Mouse (Mus musculus) liver, embryonic 14.5 days (tissue): Measurements from ENCODE around the gene Olr1. TPM values are rescaled to one million over a fixed set of nuclear protein-coding genes. Genes with fewer than 3 reads are reported as not detected.
"Not testable (repeated sequence)": the region's sequence is repeated elsewhere in the genome, so short reads cannot be mapped to it uniquely, and the experiment has no call there.

Experiments used
- ATAC-seq: fragments of 200-750 bp; cut with Nextera tagmentation; 2 replicates; pipeline ENCODE4 v1.8.0; 2017; ENCODE audit warnings: moderate number of reproducible peaks, mild to moderate bottlenecking, moderate library complexity; ENCODE audit not compliant: insufficient read depth
- DNase-seq, 3 experiments: peaks; one replicate each; pipeline ENCODE4 v3.0.0-alpha.2; 2012 to 2013; ENCODE audit warnings: low read depth in 3 of 3, low spot score in 3 of 3
- H3K27ac ChIP-seq: fragments of 300-500 bp; sonication (generic); 2 replicates; pipeline ENCODE4 v1.5.1; 2014; ENCODE audit warnings: moderate library complexity, mild to moderate bottlenecking, control low read depth, inconsistent platforms
- H3K27me3 ChIP-seq: fragments of 300-500 bp; sonication (generic); 2 replicates; pipeline ENCODE4 v1.6.1; 2014; ENCODE audit warnings: mild to moderate bottlenecking, low read length, moderate library complexity; ENCODE audit not compliant: control insufficient read depth, insufficient read depth
- H3K36me3 ChIP-seq: fragments of 300-500 bp; sonication (generic); replicated peaks from 2 replicates; pipeline ENCODE4 v1.6.1; 2014; ENCODE audit warnings: low read depth; ENCODE audit not compliant: control insufficient read depth, insufficient read depth
- H3K4me1 ChIP-seq, 2 experiments: fragments of 200-500 bp in 1 of 2; fragments of 300-500 bp in 1 of 2; sonication (generic) in 1 of 2; replicated peaks; 2 replicates each; pipeline ENCODE4 v1.6.1; 2012 to 2014; ENCODE audit warnings: antibody characterized with exemption in 1 of 2, inconsistent platforms in 1 of 2, low read length in 1 of 2; ENCODE audit not compliant: control insufficient read depth in 2 of 2, insufficient read depth in 2 of 2
- H3K4me2 ChIP-seq: fragments of 300-500 bp; sonication (generic); 2 replicates; pipeline ENCODE4 v1.6.1; 2014; ENCODE audit warnings: low read depth, mild to moderate bottlenecking, control low read depth, moderate library complexity
- H3K4me3 ChIP-seq, 2 experiments: fragments of 200-500 bp in 1 of 2; fragments of 300-500 bp in 1 of 2; sonication (generic) in 1 of 2; 2 replicates each; pipeline ENCODE4 v1.5.1; 2012 to 2014; ENCODE audit warnings: low read depth in 2 of 2, low read length in 2 of 2, mild to moderate bottlenecking in 2 of 2, control low read depth in 1 of 2, inconsistent platforms in 1 of 2, moderate library complexity in 1 of 2; ENCODE audit not compliant: insufficient read depth in 1 of 2
- H3K9ac ChIP-seq: fragments of 300-500 bp; sonication (generic); replicated peaks from 2 replicates; pipeline ENCODE4 v1.6.1; 2014; ENCODE audit warnings: mild to moderate bottlenecking, control low read depth, moderate library complexity
- H3K9me3 ChIP-seq: fragments of 300-500 bp; sonication (generic); 2 replicates; pipeline ENCODE4 v1.6.1; 2016; ENCODE audit warnings: low read length, mixed read lengths; ENCODE audit not compliant: control insufficient read depth
- CTCF ChIP-seq: IDR thresholded peaks from 2 replicates; pipeline ENCODE4 v1.5.1; 2016; ENCODE audit warnings: antibody characterized with exemption, low read depth, control low read depth
- EP300 ChIP-seq: IDR thresholded peaks from 2 replicates; pipeline ENCODE4 v1.6.1; 2016; ENCODE audit warnings: antibody characterized with exemption, low read depth
- WGBS: fragments of 180-500 bp; shearing (Covaris S2); extraction: QIAGEN DNeasy Blood & Tissue Kit; methylation state at CpG from one replicate; pipeline ENCODE4 v1.1.7; 2014; ENCODE audit not compliant: insufficient replicate concordance; 5-methylcytosine and 5-hydroxymethylcytosine counted together
- polyA plus RNA-seq, 2 experiments: library from polyadenylated mRNA; depleted of rRNA in 1 of 2; stranded (reverse) in 1 of 2; unstranded in 1 of 2; fragments of >200 nt; fragmentation: Nextera tagmentation in 1 of 2; extraction: Ambion mirVana in 1 of 2; gene quantifications; 2 replicates each; pipeline versions ENCODE4 v1.2.1 to v1.2.3; 2012 to 2014

The Olr1 gene
- polyA plus RNA-seq, 2 experiments, result 0.81 to 0.83 TPM

DNA sequence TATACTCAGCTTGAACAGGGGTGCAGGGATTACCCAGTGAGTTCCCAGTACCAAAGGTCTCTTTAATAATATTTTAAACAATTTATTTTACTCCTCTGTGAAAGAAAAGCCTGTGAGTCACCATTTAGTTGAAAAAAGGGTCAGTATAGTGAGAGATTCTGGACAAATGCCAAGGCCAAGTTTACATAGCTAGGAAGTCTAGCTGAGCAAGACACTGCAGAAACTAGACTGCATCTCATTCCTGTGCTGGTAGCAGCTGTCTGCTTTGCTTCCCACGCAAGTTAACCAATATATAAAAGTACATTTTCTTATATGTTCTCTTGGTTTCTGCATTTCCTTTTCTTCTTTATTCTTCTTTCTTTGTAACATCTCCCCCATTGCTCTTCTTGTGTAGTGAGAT, 6.4 kb upstream of the Olr1 start:
- TF ChIP-seq CTCF (no peak), EP300 (no peak)
- Histone ChIP-seq H3K27ac (no peak overlapping the region), H3K9me3 (no peaks in the 10 kb centered on the region), H3K27me3 (no peaks in the 10 kb centered on the region), H3K36me3 (no peaks in the 10 kb centered on the region), H3K4me3 (no peak overlapping the region), H3K4me1 (no peaks in the 10 kb centered on the region; a peak in 1 of 4 replicates), H3K9ac (no peak overlapping the region), H3K4me2 (no peak overlapping the region)
- 47% methylated on average over 1 of the region's 1 CpGs for WGBS
- ATAC-seq (no peak), DNase-seq (no peak)

DNA sequence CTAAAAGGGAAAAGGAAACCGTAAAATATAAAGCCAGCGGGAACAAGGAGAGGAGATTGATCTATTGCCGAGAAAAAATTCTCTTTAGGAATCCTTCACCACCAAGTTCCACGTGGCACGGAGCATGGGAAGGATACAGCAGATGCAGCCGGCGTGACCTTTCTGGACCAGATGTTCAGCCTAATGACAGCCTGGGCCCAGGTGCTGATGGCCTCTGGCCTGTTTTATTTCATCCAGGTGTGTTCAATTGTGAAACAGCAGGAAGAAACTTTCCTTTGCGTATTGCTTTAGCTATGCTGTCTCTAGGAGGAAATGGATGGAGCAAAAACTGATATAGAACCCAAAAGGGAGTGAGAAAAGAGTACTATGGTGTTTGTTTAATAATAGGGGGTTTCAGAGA, 5.9 kb upstream of the Olr1 start:
- H3K9me3 ChIP-seq, result no peaks in the 10 kb centered on the region
- no peak overlapping the region for H3K4me3 ChIP-seq
- no peak overlapping the region for H3K9ac ChIP-seq
- 43% methylated on average over 8 of the region's 8 CpGs for WGBS
- ATAC-seq (no peak), DNase-seq (no peak)
- H3K27me3 ChIP-seq, result no peaks in the 10 kb centered on the region
- no peak overlapping the region for H3K4me2 ChIP-seq
- H3K4me1 ChIP-seq, result no peaks in the 10 kb centered on the region; a peak in 1 of 4 replicates
- no peak overlapping the region for H3K27ac ChIP-seq
- TF ChIP-seq EP300 (no peak), CTCF (no peak)
- H3K36me3 ChIP-seq, result no peaks in the 10 kb centered on the region

DNA sequence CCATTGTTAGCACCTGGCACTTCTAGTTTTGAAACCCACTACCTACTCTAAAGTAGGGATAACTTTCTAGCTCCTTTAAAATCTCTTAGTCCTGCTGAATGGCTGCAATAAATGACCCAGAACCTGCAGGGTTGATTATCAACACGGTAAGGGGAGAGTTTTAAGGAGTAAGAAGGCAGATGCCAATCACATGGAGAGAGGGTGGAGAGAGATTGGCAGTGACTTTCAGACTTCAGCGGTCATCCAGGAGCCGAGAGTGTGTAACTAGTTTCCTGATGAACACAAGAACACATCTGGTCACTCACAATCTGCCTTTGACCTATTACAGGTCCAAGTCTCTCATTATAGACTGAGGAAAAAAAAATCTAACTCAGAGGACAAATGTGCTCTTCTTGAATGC, 5.4 kb upstream of the Olr1 start, which contains the start of gene Tmem52b:
Tmem52b (plus strand) TSS at position 189 of the 400 bp plus-strand sequence.
- ATAC-seq, result no peak

DNA sequence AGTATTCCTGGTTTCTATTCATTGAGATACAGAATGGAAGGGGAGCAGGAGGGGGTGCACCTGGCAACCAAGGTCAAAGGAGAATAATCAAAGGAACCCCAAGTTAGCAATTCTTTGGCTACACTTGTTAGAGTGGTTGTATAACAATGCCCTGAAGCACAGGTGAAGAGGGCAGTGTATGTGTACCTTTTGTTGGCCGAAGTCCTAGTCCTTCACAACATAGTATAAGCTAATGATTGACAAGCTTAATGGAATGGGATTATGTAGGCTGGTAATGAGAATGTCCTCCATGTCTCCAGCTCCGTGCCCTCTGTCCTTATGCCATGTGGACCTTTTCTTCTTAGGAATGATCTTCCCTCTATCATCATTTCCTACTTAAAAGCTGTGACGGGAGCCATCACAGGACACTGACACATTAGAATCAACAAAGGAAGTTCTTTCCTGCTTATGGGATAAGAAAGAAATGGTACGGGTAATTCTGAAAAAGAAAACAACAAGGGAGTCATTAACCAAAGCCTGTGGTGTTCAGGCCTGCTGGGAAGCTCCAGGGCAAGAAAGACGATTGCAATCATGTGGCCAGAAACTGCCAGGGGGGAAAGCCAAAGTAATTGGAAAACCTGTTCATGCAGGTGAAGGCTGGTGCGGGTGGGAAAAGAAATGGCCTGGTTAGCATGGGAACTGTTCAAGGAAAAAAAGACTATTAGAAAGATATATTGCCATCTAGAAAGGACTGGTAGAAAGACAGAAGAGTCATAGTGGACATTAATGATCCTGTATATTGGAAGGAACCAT, 3.4 kb upstream of the Olr1 start:
- no peaks in the 10 kb centered on the region for H3K9me3 ChIP-seq
- no peak for TF ChIP-seq EP300
- no peak for TF ChIP-seq CTCF
- no peak overlapping the region for H3K27ac ChIP-seq
- H3K27me3 ChIP-seq, result no peaks in the 10 kb centered on the region
- no peaks in the 10 kb centered on the region for H3K36me3 ChIP-seq
- H3K4me1 ChIP-seq, result no peaks in the 10 kb centered on the region; a peak in 1 of 4 replicates
- no peak for ATAC-seq
- DNase-seq, result no peak
- WGBS, result 61% methylated on average over 6 of the region's 6 CpGs
- no peak overlapping the region for H3K9ac ChIP-seq
- H3K4me2 ChIP-seq, result no peak overlapping the region
- H3K4me3 ChIP-seq, result no peak overlapping the region

More for the DNA sequence above, 5.4 kb upstream of the Olr1 start, which contains the start of gene Tmem52b:
- Histone ChIP-seq H3K27me3 (no peaks in the 10 kb centered on the region), H3K36me3 (no peaks in the 10 kb centered on the region), H3K4me1 (no peaks in the 10 kb centered on the region; a peak in 1 of 4 replicates), H3K9ac (no peak within 1 kb of the TSS), H3K27ac (no peak within 1 kb of the TSS), H3K9me3 (no peaks in the 10 kb centered on the region), H3K4me2 (no peak within 1 kb of the TSS), H3K4me3 (no peak within 1 kb of the TSS)
- TF ChIP-seq EP300 (no peak), CTCF (no peak)
- whole genome bisulfite sequencing, result 38% methylated on average over 3 of the region's 3 CpGs
- DNase-seq, result no peak

DNA sequence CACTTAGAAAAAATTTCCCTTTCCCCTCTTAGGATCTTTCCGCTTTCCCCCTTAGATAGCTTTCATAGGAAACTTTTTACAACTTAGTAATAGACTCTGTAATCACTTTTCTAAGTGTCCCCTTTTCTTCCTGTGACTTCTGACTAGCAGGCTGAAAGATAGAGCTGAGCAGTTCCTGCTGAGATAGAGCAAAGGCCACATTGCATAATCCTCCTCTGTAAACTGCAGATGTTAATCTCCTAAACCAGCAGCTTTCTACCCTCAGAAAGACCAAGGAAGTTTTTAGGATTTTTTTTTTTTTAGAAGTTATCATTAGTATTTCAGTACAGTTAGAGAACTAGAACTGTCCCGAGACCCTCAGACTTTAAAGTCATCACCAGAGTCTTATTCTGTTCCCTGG, 3.5 kb downstream of the Olr1 start:
- TF ChIP-seq CTCF (no peak), EP300 (no peak)
- H3K36me3 ChIP-seq, result no peaks in the 10 kb centered on the region
- no peak overlapping the region for H3K4me2 ChIP-seq
- no peaks in the 10 kb centered on the region for H3K27me3 ChIP-seq
- no peaks in the 10 kb centered on the region for H3K4me1 ChIP-seq
- no peaks in the 10 kb centered on the region for H3K9me3 ChIP-seq
- ATAC-seq, result no peak
- DNase-seq, result no peak
- 57% methylated on average over 2 of the region's 2 CpGs for WGBS
- no peak overlapping the region for H3K4me3 ChIP-seq
- no peak overlapping the region for H3K9ac ChIP-seq
- H3K27ac ChIP-seq, result no peak overlapping the region

DNA sequence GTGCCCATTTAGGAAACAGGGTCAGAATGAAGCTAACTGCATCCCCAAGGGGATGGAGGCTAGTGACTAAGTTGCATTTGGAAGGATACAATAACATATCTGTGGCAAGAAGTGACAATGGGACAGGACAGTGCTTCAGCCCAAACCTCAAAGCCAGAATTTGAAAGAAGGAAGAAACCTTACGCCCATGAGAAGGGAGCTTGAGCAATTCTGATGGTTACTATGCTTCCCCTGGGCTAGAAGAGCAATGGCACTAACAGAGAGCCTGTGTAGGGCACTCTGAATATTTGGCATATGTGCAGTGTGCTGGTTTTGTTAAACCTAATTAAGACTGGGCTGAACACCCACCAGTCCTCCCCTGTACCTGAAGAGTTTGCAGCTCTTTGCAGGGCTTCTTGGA, 7.4 kb downstream of the Olr1 start:
- H3K4me2 ChIP-seq, H3K4me1 ChIP-seq, ATAC-seq, H3K36me3 ChIP-seq, H3K9me3 ChIP-seq, H3K9ac ChIP-seq, H3K27ac ChIP-seq, H3K4me3 ChIP-seq, DNase-seq, H3K27me3 ChIP-seq: not testable (repeated sequence)
- WGBS, result 45% methylated on average over 1 of the region's 1 CpGs
